8 mouse cellular contexts compared by ENCODE assay signal in the genomic region with DNA sequence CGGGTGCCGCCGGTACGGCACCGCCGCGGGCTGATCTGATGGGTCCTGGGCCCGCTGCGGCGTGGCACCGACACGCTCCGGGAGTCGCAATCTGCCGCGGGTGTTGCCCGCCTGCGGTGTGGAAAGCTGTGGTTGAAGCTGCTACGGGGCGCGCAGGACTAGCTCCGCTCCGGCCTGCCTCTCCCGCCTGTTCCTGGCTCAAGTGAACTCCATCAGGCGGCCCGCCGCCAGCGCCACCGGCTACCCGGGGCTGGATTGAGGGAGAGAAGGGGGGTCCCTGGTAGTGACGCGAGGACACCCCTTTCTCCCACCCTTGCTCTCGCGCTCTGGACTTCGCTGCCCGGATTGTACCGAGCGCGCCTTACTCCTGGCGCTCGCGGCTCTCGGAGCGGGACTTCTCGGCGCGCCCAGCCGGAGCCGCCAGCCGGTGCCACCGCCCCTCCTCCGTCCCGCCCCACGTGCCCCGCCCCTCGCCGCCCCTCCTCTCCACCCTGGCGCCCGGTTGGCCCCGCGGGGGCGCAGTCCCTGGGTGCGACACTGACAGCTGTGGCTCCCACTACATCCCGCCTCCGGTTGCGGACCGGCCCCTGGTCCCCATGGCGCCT.
DNase-seq lines count a peak whose midpoint lies in the region; ATAC-seq and TF ChIP-seq lines count a peak whose summit lies in the region.

No protein-coding gene starts in this region.

- H3K9ac ChIP-seq in embryonic facial prominence, embryonic 11.5 days (replicated peaks; ENCODE audit: low read length) = peak overlapping the region; percentile 100
- peak overlapping the region; percentile 97 for H3K9ac ChIP-seq in limb, embryonic 13.5 days
- peak overlapping the region; percentile 98 for H3K9ac ChIP-seq in midbrain, embryonic 14.5 days (replicated peaks; ENCODE audit: low read length)
- H3K9ac ChIP-seq in stomach, postnatal 0 days (ENCODE audit: low read length) = peak overlapping the region; percentile 85

- H3K36me3 ChIP-seq in erythroblast, embryonic 14.5 days (ENCODE audit: control insufficient read depth) = no peaks in the 10 kb centered on the region
- H3K36me3 ChIP-seq in embryonic facial prominence, embryonic 11.5 days (replicated peaks; ENCODE audit: control insufficient read depth, insufficient read depth, low read depth, low read length) = no peaks in the 10 kb centered on the region
- H3K36me3 ChIP-seq in limb, embryonic 13.5 days = no peaks in the 10 kb centered on the region
- H3K36me3 ChIP-seq in midbrain, embryonic 14.5 days (ENCODE audit: control insufficient read depth, insufficient read depth, low read length) = no peaks in the 10 kb centered on the region
- H3K36me3 ChIP-seq in stomach, postnatal 0 days (ENCODE audit: control insufficient read depth, insufficient read depth, low read length) = no peaks in the 10 kb centered on the region

- H3K4me3 ChIP-seq in erythroblast, embryonic 14.5 days (replicated peaks) = peak overlapping the region; percentile 50
- peak overlapping the region; percentile 71 for H3K4me3 ChIP-seq in embryonic facial prominence, embryonic 11.5 days (ENCODE audit: low read depth, low read length)
- H3K4me3 ChIP-seq in limb, embryonic 13.5 days = peak overlapping the region; percentile 91
- peak overlapping the region; percentile 95 for H3K4me3 ChIP-seq in midbrain, embryonic 14.5 days (replicated peaks; ENCODE audit: low read depth, low read length)
- peak overlapping the region; percentile 79 for H3K4me3 ChIP-seq in stomach, postnatal 0 days (ENCODE audit: low read depth, low read length)

- H3K4me2 ChIP-seq in embryonic facial prominence, embryonic 11.5 days (ENCODE audit: low read depth, low read length) = peak overlapping the region; percentile 64
- H3K4me2 ChIP-seq in limb, embryonic 13.5 days (replicated peaks) = peak overlapping the region; percentile 75
- H3K4me2 ChIP-seq in midbrain, embryonic 14.5 days (ENCODE audit: low read length) = peak overlapping the region; percentile 83
- peak overlapping the region; percentile 85 for H3K4me2 ChIP-seq in stomach, postnatal 0 days (replicated peaks; ENCODE audit: low read depth)

- peak; percentile 63 for TF ChIP-seq CTCF in stomach, postnatal 0 days (IDR thresholded peaks at IDR 0.05; ENCODE audit: low read depth)

- DNase-seq in embryonic facial prominence, embryonic 11.5 days (ENCODE audit: low spot score) = peak; percentile 82
- DNase-seq in heart, adult 18-20 months = peak; percentile 80 to 83
- DNase-seq in kidney, adult 18-20 months = peak; percentile 67
- DNase-seq in midbrain, embryonic 14.5 days = peak; percentile 85
- DNase-seq in stomach, postnatal 0 days (ENCODE audit: low spot score) = peak; percentile 91

- TF ChIP-seq EP300 in stomach, postnatal 0 days (optimal IDR thresholded peaks at IDR 0.05) = no peak

- no peaks in the 10 kb centered on the region for H3K4me1 ChIP-seq in erythroblast, embryonic 14.5 days (ENCODE audit: control insufficient read depth)
- no peaks in the 10 kb centered on the region; the same call in 1 of the 2 replicates for H3K4me1 ChIP-seq in embryonic facial prominence, embryonic 11.5 days (ENCODE audit: control insufficient read depth, insufficient read depth, low read length)
- H3K4me1 ChIP-seq in limb, embryonic 13.5 days = peaks cover 22% of the 10 kb centered on the region
- peaks cover 17% of the 10 kb centered on the region for H3K4me1 ChIP-seq in midbrain, embryonic 14.5 days (ENCODE audit: control insufficient read depth, insufficient read depth, low read length)
- H3K4me1 ChIP-seq in stomach, postnatal 0 days (replicated peaks; ENCODE audit: control insufficient read depth, insufficient read depth) = no peaks in the 10 kb centered on the region

- under 1% methylated on average over 51 of the region's 68 CpGs for WGBS in embryonic facial prominence, embryonic 11.5 days
- WGBS in limb, embryonic 13.5 days = under 1% methylated on average over 64 of the region's 68 CpGs
- 0% methylated on average over 55 of the region's 68 CpGs for WGBS in midbrain, embryonic 14.5 days
- WGBS in stomach, postnatal 0 days = 0% methylated on average over 59 of the region's 68 CpGs

- peak overlapping the region; percentile 97 for H3K27ac ChIP-seq in embryonic facial prominence, embryonic 11.5 days (replicated peaks; ENCODE audit: low read depth, low read length)
- H3K27ac ChIP-seq in limb, embryonic 13.5 days = peak overlapping the region; percentile 98
- peak overlapping the region; percentile 99 for H3K27ac ChIP-seq in midbrain, embryonic 14.5 days (replicated peaks; ENCODE audit: low read depth, low read length)
- peak overlapping the region; percentile 95 for H3K27ac ChIP-seq in stomach, postnatal 0 days (replicated peaks)

- H3K27me3 ChIP-seq in erythroblast, embryonic 14.5 days (ENCODE audit: control insufficient read depth) = peaks cover 39% of the 10 kb centered on the region
- no peaks in the 10 kb centered on the region for H3K27me3 ChIP-seq in embryonic facial prominence, embryonic 11.5 days (ENCODE audit: control insufficient read depth, insufficient read depth, low read length)
- H3K27me3 ChIP-seq in limb, embryonic 13.5 days = no peaks in the 10 kb centered on the region
- H3K27me3 ChIP-seq in midbrain, embryonic 14.5 days (ENCODE audit: control insufficient read depth, insufficient read depth, low read length) = no peaks in the 10 kb centered on the region
- no peaks in the 10 kb centered on the region for H3K27me3 ChIP-seq in stomach, postnatal 0 days (ENCODE audit: control insufficient read depth, insufficient read depth, low read length)

- no peaks in the 10 kb centered on the region for H3K9me3 ChIP-seq in erythroblast, embryonic 14.5 days (ENCODE audit: control insufficient read depth, low read length)
- no peaks in the 10 kb centered on the region for H3K9me3 ChIP-seq in embryonic facial prominence, embryonic 11.5 days (replicated peaks; ENCODE audit: control insufficient read depth, low read length)
- no peaks in the 10 kb centered on the region for H3K9me3 ChIP-seq in limb, embryonic 13.5 days
- H3K9me3 ChIP-seq in midbrain, embryonic 14.5 days (ENCODE audit: control insufficient read depth, low read length) = no peaks in the 10 kb centered on the region
- H3K9me3 ChIP-seq in stomach, postnatal 0 days (ENCODE audit: control insufficient read depth, low read length) = no peaks in the 10 kb centered on the region

- ATAC-seq in erythroblast, adult 5-6 weeks (replicated peaks; ENCODE audit: low FRiP score, poor library complexity, severe bottlenecking) = no peak
- peak; percentile 79 for ATAC-seq in embryonic facial prominence, embryonic 11.5 days (replicated peaks; ENCODE audit: insufficient number of reproducible peaks, low FRiP score, low TSS enrichment, low read depth)
- ATAC-seq in limb, embryonic 13.5 days (ENCODE audit: low FRiP score, low read depth) = peak; percentile 84
- peak; percentile 86 for ATAC-seq in midbrain, embryonic 14.5 days (ENCODE audit: low FRiP score, low TSS enrichment)
- peak; percentile 84 for ATAC-seq in stomach, postnatal 0 days (ENCODE audit: low FRiP score, low TSS enrichment)
